Mouse (Mus musculus) liver, postnatal 0 days (tissue): ENCODE measurements around the gene Slc17a1. TPM values are rescaled to one million over a fixed set of nuclear protein-coding genes. Genes with fewer than 3 reads are reported as not detected.

Experiments
- ATAC-seq: fragments of 200-750 bp; cut with Nextera tagmentation; 2 replicates; pipeline ENCODE4 v1.8.0; 2017; ENCODE audit warnings: mild to moderate bottlenecking, moderate library complexity
- DNase-seq: peaks from one replicate; pipeline ENCODE4 v3.0.0-alpha.2; 2016
- H3K27ac ChIP-seq: fragments of 300-500 bp; sonication (generic); 2 replicates; pipeline ENCODE4 v1.5.1; 2014; ENCODE audit warnings: antibody characterized with exemption, moderate library complexity, mild to moderate bottlenecking, low read depth
- H3K27me3 ChIP-seq: fragments of 300-500 bp; sonication (generic); 2 replicates; pipeline ENCODE4 v1.6.1; 2014; ENCODE audit warnings: low read length, control low read depth, mixed read lengths; ENCODE audit not compliant: insufficient read depth
- H3K36me3 ChIP-seq: fragments of 300-500 bp; sonication (generic); replicated peaks from 2 replicates; pipeline ENCODE4 v1.6.1; 2014; ENCODE audit warnings: mild to moderate bottlenecking, control low read depth, low read length, moderate library complexity, mixed read lengths; ENCODE audit not compliant: insufficient read depth
- H3K4me1 ChIP-seq: fragments of 300-500 bp; sonication (generic); 2 replicates; pipeline ENCODE4 v1.6.1; 2014; ENCODE audit warnings: antibody characterized with exemption, mild to moderate bottlenecking, control low read depth; ENCODE audit not compliant: insufficient read depth
- H3K4me2 ChIP-seq: fragments of 300-500 bp; sonication (generic); 2 replicates; pipeline ENCODE4 v1.6.1; 2014; ENCODE audit warnings: low read depth, mild to moderate bottlenecking, low read length, moderate library complexity, mixed read lengths
- H3K4me3 ChIP-seq: fragments of 300-500 bp; sonication (generic); 2 replicates; pipeline ENCODE4 v1.5.1; 2014; ENCODE audit warnings: low read depth, low read length
- H3K9ac ChIP-seq: fragments of 300-500 bp; sonication (generic); replicated peaks from 2 replicates; pipeline ENCODE4 v1.6.1; 2014; ENCODE audit warnings: mild to moderate bottlenecking, moderate library complexity
- H3K9me3 ChIP-seq: fragments of 300-500 bp; sonication (generic); 2 replicates; pipeline ENCODE4 v1.6.1; 2016; ENCODE audit warnings: mild to moderate bottlenecking, control low read depth, low read length, mixed read lengths
- CTCF ChIP-seq: sonication (generic); IDR thresholded peaks from 2 replicates; pipeline ENCODE4 v1.5.1; 2016; ENCODE audit warnings: antibody characterized with exemption, low read depth
- EP300 ChIP-seq: IDR thresholded peaks from 2 replicates; pipeline ENCODE4 v1.6.1; 2016; ENCODE audit warnings: antibody characterized with exemption, low read depth, mild to moderate bottlenecking
- WGBS: fragments of 180-500 bp; shearing (Covaris S2); extraction: QIAGEN DNeasy Blood & Tissue Kit; methylation state at CpG from one replicate; pipeline ENCODE4 v1.1.7; 2014; ENCODE audit not compliant: insufficient replicate concordance; 5-methylcytosine and 5-hydroxymethylcytosine counted together
- polyA plus RNA-seq: library from polyadenylated mRNA; unstranded; fragments of >200 nt; fragmentation: Nextera tagmentation; extraction: Ambion mirVana; gene quantifications from 2 replicates; pipeline ENCODE4 v1.2.1, GENCODE M21; 2015

Gene Slc17a1
- polyA plus RNA-seq, 1 experiment from 2014 or later, result 1.2 TPM

- DNase-seq, result no peak
- no peak for ATAC-seq
- no peaks in the 10 kb centered on the region for H3K9me3 ChIP-seq
- no peaks in the 10 kb centered on the region for H3K36me3 ChIP-seq
- H3K4me3 ChIP-seq, result no peak overlapping the region
- no peak overlapping the region for H3K27ac ChIP-seq
- no peak for TF ChIP-seq CTCF
- WGBS, result 24% methylated on average over 6 of the region's 6 CpGs
- peaks cover 5% of the 10 kb centered on the region; the same call in 1 of the 2 replicates for H3K4me1 ChIP-seq
- H3K27me3 ChIP-seq, result no peaks in the 10 kb centered on the region
- no peak overlapping the region for H3K4me2 ChIP-seq
- no peak overlapping the region for H3K9ac ChIP-seq
Observed at GRCm38 (mm10) chr13:23898242-23898641, 30.7 kb downstream of the Slc17a1 start.

- TF ChIP-seq EP300, result no peak
Observed at GRCm38 (mm10) chr13:23906906-23907305, 39.4 kb downstream of the Slc17a1 start.

DNA sequence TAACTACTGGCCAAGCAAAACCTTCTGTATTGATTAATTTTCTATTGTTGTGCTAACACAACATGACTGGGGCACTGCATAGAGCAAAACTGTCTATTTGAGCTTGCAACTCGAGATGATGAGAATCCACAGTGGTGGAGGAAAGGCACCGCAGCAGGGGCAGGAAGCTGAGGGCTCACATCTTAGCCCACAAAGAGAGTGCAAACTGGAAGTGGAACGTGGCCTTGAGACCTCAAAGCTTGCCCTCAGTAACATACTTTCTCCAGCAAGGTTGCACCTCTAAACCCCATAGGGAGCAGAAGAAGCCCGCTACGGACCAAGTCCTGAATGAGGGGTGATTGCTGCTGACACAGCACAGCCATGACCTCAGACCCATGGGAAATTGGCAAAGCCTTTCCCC is 42.6 kb downstream of the Slc17a1 start:
- no peak overlapping the region for H3K9ac ChIP-seq
- H3K9me3 ChIP-seq, result no peaks in the 10 kb centered on the region
- H3K27ac ChIP-seq, result no peak overlapping the region
- no peak overlapping the region for H3K4me3 ChIP-seq
- TF ChIP-seq EP300 (no peak), CTCF (no peak)
- DNase-seq (no peak), ATAC-seq (no peak)
- H3K36me3 ChIP-seq, result no peaks in the 10 kb centered on the region
- peaks cover 35% of the 10 kb centered on the region for H3K4me1 ChIP-seq
- H3K27me3 ChIP-seq, result no peaks in the 10 kb centered on the region
- 42% methylated on average over 5 of the region's 5 CpGs for WGBS
- no peak overlapping the region for H3K4me2 ChIP-seq

More at GRCm38 (mm10) chr13:23906906-23907305, 39.4 kb downstream of the Slc17a1 start:
- Histone ChIP-seq H3K4me2 (no peak overlapping the region), H3K27me3 (no peaks in the 10 kb centered on the region), H3K36me3 (no peaks in the 10 kb centered on the region), H3K4me1 (peaks cover 7% of the 10 kb centered on the region), H3K9me3 (no peaks in the 10 kb centered on the region), H3K27ac (no peak overlapping the region), H3K4me3 (no peak overlapping the region), H3K9ac (no peak overlapping the region)
- 86% methylated on average over 5 of the region's 5 CpGs for WGBS
- DNase-seq (no peak), ATAC-seq (no peak)

GRCm38 (mm10) chr13:23911335-23911734 is 43.8 kb downstream of the Slc17a1 start:
- Histone ChIP-seq H3K27ac (no peak overlapping the region), H3K36me3 (no peaks in the 10 kb centered on the region), H3K9ac (no peak overlapping the region), H3K9me3 (no peaks in the 10 kb centered on the region), H3K4me2 (no peak overlapping the region), H3K27me3 (no peaks in the 10 kb centered on the region), H3K4me1 (peaks cover 47% of the 10 kb centered on the region), H3K4me3 (no peak overlapping the region)
- DNase-seq (no peak), ATAC-seq (no peak)
- TF ChIP-seq CTCF, result no peak
- TF ChIP-seq EP300, result no peak
- whole genome bisulfite sequencing, result 27% methylated on average over 5 of the region's 5 CpGs

DNA sequence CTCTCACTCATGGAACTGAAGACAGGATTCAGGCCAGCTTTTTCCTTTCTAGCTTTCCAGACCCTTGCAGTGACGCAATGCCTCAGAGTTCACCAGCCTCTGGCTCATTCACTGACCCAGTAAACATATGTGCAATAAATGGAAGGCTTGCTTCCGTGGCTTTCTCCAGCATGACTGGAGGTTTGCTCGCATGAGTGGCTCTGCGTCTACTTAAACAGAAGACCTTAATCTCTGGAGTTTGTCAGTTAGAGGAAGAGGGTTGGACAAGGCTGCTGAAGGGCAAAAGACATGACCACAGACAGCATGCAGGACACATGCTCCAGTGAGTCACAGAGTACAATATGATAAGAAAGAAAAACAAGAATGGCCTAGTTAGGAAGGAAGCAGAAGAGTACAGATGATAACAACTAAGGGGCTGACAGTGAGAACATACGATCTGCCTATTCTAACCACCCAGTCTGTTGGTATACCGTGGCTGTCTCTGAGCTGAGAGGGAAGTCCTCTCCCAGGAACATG is 46.3 kb downstream of the Slc17a1 start:
- H3K9ac ChIP-seq, result no peak overlapping the region; the same call in 1 of the 2 replicates
- peak; percentile 67 for DNase-seq
- peaks cover 55% of the 10 kb centered on the region for H3K4me1 ChIP-seq
- 3% methylated on average over 6 of the region's 6 CpGs for WGBS
- no peaks in the 10 kb centered on the region for H3K9me3 ChIP-seq
- H3K4me3 ChIP-seq, result no peak overlapping the region
- TF ChIP-seq CTCF, result no peak
- TF ChIP-seq EP300, result peak; percentile 90
- no peak overlapping the region for H3K4me2 ChIP-seq
- H3K27me3 ChIP-seq, result no peaks in the 10 kb centered on the region
- H3K27ac ChIP-seq, result peak overlapping the region; percentile 84
- no peaks in the 10 kb centered on the region for H3K36me3 ChIP-seq
- ATAC-seq, result peak; percentile 86

GRCm38 (mm10) chr13:23914376-23915167 is 47.0 kb downstream of the Slc17a1 start, which contains the start of gene Slc17a4:
Gene Slc17a4 (minus strand): TSS chr13:23915009.
- Histone ChIP-seq H3K4me2 (0 out of 2 replicates have a peak within 1 kb of the TSS, but pooled peaks have one; percentile 30), H3K9ac (no peak within 1 kb of the TSS; the same call in 1 of the 2 replicates), H3K4me3 (no peak within 1 kb of the TSS)

More at GRCm38 (mm10) chr13:23914376-23915167, 47.0 kb downstream of the Slc17a1 start, which contains the start of gene Slc17a4:
- Histone ChIP-seq H3K36me3 (no peaks in the 10 kb centered on the region), H3K27ac (peak within 1 kb of the TSS; percentile 84), H3K4me1 (peaks cover 55% of the 10 kb centered on the region), H3K27me3 (no peaks in the 10 kb centered on the region), H3K9me3 (no peaks in the 10 kb centered on the region)
- TF ChIP-seq CTCF (no peak), EP300 (no peak)
- no peak for DNase-seq
- 45% methylated on average over 9 of the region's 9 CpGs for WGBS
- ATAC-seq, result no peak
